Mouse (Mus musculus): ENCODE data around the gene Depdc5. TPM values are rescaled to one million over a fixed set of nuclear protein-coding genes. Genes with fewer than 3 reads are reported as not detected.
"Not testable (repeated sequence)": the region's sequence is repeated elsewhere in the genome, so short reads cannot be mapped to it uniquely, and the experiment has no call there.

Depdc5 gene
- polyA plus RNA-seq, 1 experiment from 2014 or later = 6.9 TPM

- Histone ChIP-seq H3K4me2 (replicated peaks; ENCODE audit: low read depth) (peak within 1 kb of the TSS; percentile 84), H3K27me3 (replicated peaks; ENCODE audit: control insufficient read depth, insufficient read depth, low read length) (no peaks in the 10 kb centered on the region), H3K4me1 (replicated peaks; ENCODE audit: control insufficient read depth, insufficient read depth, low read length) (0 out of 2 replicates have a peak, but pooled peaks cover 5% of the 10 kb centered on the region), H3K27ac (ENCODE audit: low read depth, low read length) (peak within 1 kb of the TSS; percentile 73; the same call in 1 of the 2 replicates), H3K9ac (ENCODE audit: low read depth, low read length) (peak within 1 kb of the TSS; percentile 94), H3K9me3 (ENCODE audit: control insufficient read depth) (no peaks in the 10 kb centered on the region), H3K4me3 (ENCODE audit: low read depth, low read length) (peak within 1 kb of the TSS; percentile 94), H3K36me3 (ENCODE audit: control insufficient read depth, insufficient read depth) (no peaks in the 10 kb centered on the region; the same call in 1 of the 2 replicates)
- peak; percentile 97 for ATAC-seq
- TF ChIP-seq CTCF (IDR thresholded peaks at IDR 0.05; ENCODE audit: low read depth) = no peak
- WGBS = under 1% methylated on average over 51 of the region's 51 CpGs
These were observed 9.6 kb upstream of the Depdc5 start, which contains the start of gene Prr14l for GRCm38 (mm10) chr5:32853731-32854507. TSS of gene Prr14l (minus strand) at chr5:32854256.

- 89% methylated on average over 4 of the region's 4 CpGs for WGBS
- Histone ChIP-seq H3K9ac (ENCODE audit: low read depth, low read length) (no peak overlapping the region), H3K27ac (ENCODE audit: low read depth, low read length) (no peak overlapping the region), H3K4me1 (replicated peaks; ENCODE audit: control insufficient read depth, insufficient read depth, low read length) (0 out of 2 replicates have a peak, but pooled peaks cover 5% of the 10 kb centered on the region), H3K9me3 (ENCODE audit: control insufficient read depth) (no peaks in the 10 kb centered on the region), H3K4me2 (replicated peaks; ENCODE audit: low read depth) (no peak overlapping the region), H3K36me3 (ENCODE audit: control insufficient read depth, insufficient read depth) (no peaks in the 10 kb centered on the region; the same call in 1 of the 2 replicates), H3K4me3 (ENCODE audit: low read depth, low read length) (no peak overlapping the region), H3K27me3 (replicated peaks; ENCODE audit: control insufficient read depth, insufficient read depth, low read length) (no peaks in the 10 kb centered on the region)
- no peak for ATAC-seq
- no peak for TF ChIP-seq CTCF (IDR thresholded peaks at IDR 0.05; ENCODE audit: low read depth)
These were observed 8.7 kb upstream of the Depdc5 start for GRCm38 (mm10) chr5:32854818-32855217.

- not testable (repeated sequence) for ATAC-seq; H3K9me3 ChIP-seq (ENCODE audit: control insufficient read depth); H3K27me3 ChIP-seq (replicated peaks; ENCODE audit: control insufficient read depth, insufficient read depth, low read length); H3K27ac ChIP-seq (ENCODE audit: low read depth, low read length); H3K4me1 ChIP-seq (replicated peaks; ENCODE audit: control insufficient read depth, insufficient read depth, low read length); H3K36me3 ChIP-seq (ENCODE audit: control insufficient read depth, insufficient read depth); H3K4me2 ChIP-seq (replicated peaks; ENCODE audit: low read depth); H3K9ac ChIP-seq (ENCODE audit: low read depth, low read length); H3K4me3 ChIP-seq (ENCODE audit: low read depth, low read length)
- WGBS = 88% methylated on average over 2 of the region's 3 CpGs
These were observed 8.2 kb upstream of the Depdc5 start for GRCm38 (mm10) chr5:32855274-32855673.

- no peak overlapping the region; the same call in 1 of the 2 replicates for H3K9ac ChIP-seq (ENCODE audit: low read depth, low read length)
- whole genome bisulfite sequencing = 4% methylated on average over 6 of the region's 6 CpGs
- H3K9me3 ChIP-seq (ENCODE audit: control insufficient read depth) = no peaks in the 10 kb centered on the region
These were observed 5.7 kb upstream of the Depdc5 start for GRCm38 (mm10) chr5:32857781-32858220.

GRCm38 (mm10) chr5:32861082-32861481 is 2.4 kb upstream of the Depdc5 start:
- 91% methylated on average over 1 of the region's 1 CpGs for WGBS
- no peaks in the 10 kb centered on the region for H3K4me1 ChIP-seq (replicated peaks; ENCODE audit: control insufficient read depth, insufficient read depth, low read length)
- H3K36me3 ChIP-seq (ENCODE audit: control insufficient read depth, insufficient read depth) = no peaks in the 10 kb centered on the region

More at GRCm38 (mm10) chr5:32857781-32858220, 5.7 kb upstream of the Depdc5 start:
- no peaks in the 10 kb centered on the region for H3K27me3 ChIP-seq (replicated peaks; ENCODE audit: control insufficient read depth, insufficient read depth, low read length)
- H3K36me3 ChIP-seq (ENCODE audit: control insufficient read depth, insufficient read depth) = no peaks in the 10 kb centered on the region
- TF ChIP-seq CTCF (IDR thresholded peaks at IDR 0.05; ENCODE audit: low read depth) = no peak; the same call in 1 of the 2 replicates
- peak overlapping the region; percentile 75 for H3K4me2 ChIP-seq (replicated peaks; ENCODE audit: low read depth)
- H3K27ac ChIP-seq (ENCODE audit: low read depth, low read length) = no peak overlapping the region; the same call in 1 of the 2 replicates
- no peak for ATAC-seq
- H3K4me1 ChIP-seq (replicated peaks; ENCODE audit: control insufficient read depth, insufficient read depth, low read length) = 0 out of 2 replicates have a peak, but pooled peaks cover 5% of the 10 kb centered on the region
- H3K4me3 ChIP-seq (ENCODE audit: low read depth, low read length) = peak overlapping the region; percentile 51

GRCm38 (mm10) chr5:32862469-32863132 is 900 bp upstream of the Depdc5 start:
- WGBS = 43% methylated on average over 6 of the region's 6 CpGs
- no peak for ATAC-seq
- no peaks in the 10 kb centered on the region for H3K9me3 ChIP-seq (ENCODE audit: control insufficient read depth)
- 0 out of 2 replicates have a peak overlapping the region, but pooled peaks have one; percentile 80 for H3K4me3 ChIP-seq (ENCODE audit: low read depth, low read length)
- no peak overlapping the region for H3K9ac ChIP-seq (ENCODE audit: low read depth, low read length)
- no peak for TF ChIP-seq CTCF (IDR thresholded peaks at IDR 0.05; ENCODE audit: low read depth)
- H3K36me3 ChIP-seq (ENCODE audit: control insufficient read depth, insufficient read depth) = 0 out of 2 replicates have a peak, but pooled peaks cover under 1% of the 10 kb centered on the region
- no peaks in the 10 kb centered on the region for H3K4me1 ChIP-seq (replicated peaks; ENCODE audit: control insufficient read depth, insufficient read depth, low read length)
- H3K27me3 ChIP-seq (replicated peaks; ENCODE audit: control insufficient read depth, insufficient read depth, low read length) = no peaks in the 10 kb centered on the region
- H3K27ac ChIP-seq (ENCODE audit: low read depth, low read length) = no peak overlapping the region
- peak overlapping the region; percentile 70; the same call in 1 of the 2 replicates for H3K4me2 ChIP-seq (replicated peaks; ENCODE audit: low read depth)

More at GRCm38 (mm10) chr5:32861082-32861481, 2.4 kb upstream of the Depdc5 start:
- H3K27ac ChIP-seq (ENCODE audit: low read depth, low read length) = no peak overlapping the region
- H3K9ac ChIP-seq (ENCODE audit: low read depth, low read length) = no peak overlapping the region
- H3K9me3 ChIP-seq (ENCODE audit: control insufficient read depth) = no peaks in the 10 kb centered on the region
- H3K27me3 ChIP-seq (replicated peaks; ENCODE audit: control insufficient read depth, insufficient read depth, low read length) = no peaks in the 10 kb centered on the region
- TF ChIP-seq CTCF (IDR thresholded peaks at IDR 0.05; ENCODE audit: low read depth) = no peak
- no peak for ATAC-seq
- no peak overlapping the region for H3K4me2 ChIP-seq (replicated peaks; ENCODE audit: low read depth)
- H3K4me3 ChIP-seq (ENCODE audit: low read depth, low read length) = no peak overlapping the region
